Mouse (Mus musculus): ENCODE measurements around the gene Gm10401.

DNA sequence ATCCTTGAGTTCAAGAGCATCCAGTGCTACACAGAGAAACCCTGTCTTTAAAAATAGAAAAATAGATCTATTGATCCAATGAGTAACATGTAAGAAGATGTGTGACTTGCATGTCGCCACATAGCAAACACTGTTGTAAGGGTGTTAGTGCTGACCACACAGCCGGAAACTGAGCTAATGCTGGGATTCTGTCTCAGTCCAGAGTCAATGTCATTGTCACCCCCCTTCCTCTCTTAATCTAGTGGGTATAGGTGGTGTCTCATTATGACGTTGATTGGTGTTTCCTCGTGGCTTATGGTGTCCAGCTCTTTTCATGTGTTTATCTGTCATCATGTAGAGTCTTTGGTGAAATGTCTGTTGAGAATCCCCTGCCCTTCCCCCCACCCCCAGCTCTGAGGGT, 31.9 kb downstream of the Gm10401 start:
- TF ChIP-seq GATA1 (IDR thresholded peaks at IDR 0.05; ENCODE audit: low read length), result no peak
- TF ChIP-seq TAL1 (IDR thresholded peaks at IDR 0.05; ENCODE audit: low read length), result no peak
